Mouse (Mus musculus): ENCODE measurements around the gene Itpa. TPM values are rescaled to one million over a fixed set of nuclear protein-coding genes. Genes with fewer than 3 reads are reported as not detected.

The Itpa gene
- 94.1 and 106 TPM in 2 replicates for polyA plus RNA-seq (2012; rRNA removed)

GRCm38 (mm10) chr2:130667559-130667958 lies at the start of gene Itpa:
Gene Itpa (plus strand): TSS chr2:130667610.

DNA sequence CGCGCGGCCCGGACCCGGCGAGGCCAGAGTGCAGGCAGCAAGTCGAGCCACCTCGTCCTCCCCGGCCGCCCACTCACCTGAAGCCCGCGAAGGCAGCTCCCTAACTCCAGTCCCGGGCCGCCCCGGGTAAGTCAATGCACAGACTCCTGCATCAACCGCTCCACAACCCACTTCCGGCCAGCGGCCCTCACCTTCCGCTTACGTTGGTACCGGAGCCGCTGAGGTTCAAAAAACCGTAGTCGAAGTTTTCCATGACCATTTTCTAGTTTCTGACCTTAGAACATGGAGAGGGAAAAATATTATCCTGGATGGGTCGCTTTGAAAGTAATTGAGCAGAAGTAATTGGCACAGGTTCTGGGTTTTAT lies 37.6 kb upstream of the Itpa start, which contains the start of the genes Fastkd5 and Ubox5:
Gene Fastkd5, minus strand, starts transcription at position 189 of the 365 bp plus-strand sequence.
Gene Ubox5, minus strand, starts transcription at position 200 of the 365 bp plus-strand sequence.

GRCm38 (mm10) chr2:130642684-130643369 lies 24.6 kb upstream of the Itpa start, which contains the start of gene Lzts3:
Gene Lzts3 (minus strand): TSS chr2:130642803.

GRCm38 (mm10) chr2:130664102-130664701 lies 3.2 kb upstream of the Itpa start, which contains the start of gene Ddrgk1:
Gene Ddrgk1 (minus strand): TSS chr2:130664659.

GRCm38 (mm10) chr2:130697153-130697810 lies 29.9 kb downstream of the Itpa start, which contains the start of gene Slc4a11:
Gene Slc4a11 (minus strand): TSS chr2:130697519.

Other genes starting within 250 kb of the Itpa start
- gene Vps16, start 243.3 kb upstream of the Itpa start, polyA plus RNA-seq (2012; rRNA removed) = 160 and 172 TPM in 2 replicates
- gene Pced1a, start 242.9 kb upstream of the Itpa start, polyA plus RNA-seq (2012; rRNA removed) = 35.8 and 39.7 TPM in 2 replicates
- 120 and 125 TPM in 2 replicates for gene Ptpra, start 217.3 kb upstream of the Itpa start, polyA plus RNA-seq (2012; rRNA removed)
- gene Mrps26, start 103.9 kb upstream of the Itpa start, polyA plus RNA-seq (2012; rRNA removed) = 74.1 and 74.6 TPM in 2 replicates
- 0.45 TPM in 1 of 2 replicates, not detected in the other for gene Oxt, start 91.4 kb upstream of the Itpa start, polyA plus RNA-seq (2012; rRNA removed)
- gene Avp, start 85.1 kb upstream of the Itpa start, polyA plus RNA-seq (2012; rRNA removed) = 1.7 and 2.7 TPM in 2 replicates
- gene Fastkd5, start 37.6 kb upstream of the Itpa start, polyA plus RNA-seq (2012; rRNA removed) = 5.3 and 6.4 TPM in 2 replicates
- gene Ubox5, start 37.6 kb upstream of the Itpa start, polyA plus RNA-seq (2012; rRNA removed) = 9.8 and 9.9 TPM in 2 replicates
- 27.5 and 29.7 TPM in 2 replicates for gene Lzts3, start 24.8 kb upstream of the Itpa start, polyA plus RNA-seq (2012; rRNA removed)
- 59.0 and 60.2 TPM in 2 replicates for gene Ddrgk1, start 3.0 kb upstream of the Itpa start, polyA plus RNA-seq (2012; rRNA removed)
- gene Slc4a11, start 29.9 kb downstream of the Itpa start, polyA plus RNA-seq (2012; rRNA removed) = 2.5 and 2.6 TPM in 2 replicates
- 67.6 and 71.0 TPM in 2 replicates for gene 4930402H24Rik, start 238.8 kb downstream of the Itpa start, polyA plus RNA-seq (2012; rRNA removed)
- gene Atrn, start 238.9 kb downstream of the Itpa start, polyA plus RNA-seq (2012; rRNA removed) = 25.7 and 26.7 TPM in 2 replicates